Mouse (Mus musculus) liver, embryonic 13.5 days (tissue): Measurements from ENCODE around the gene Serf1. TPM values are rescaled to one million over a fixed set of nuclear protein-coding genes. Genes with fewer than 3 reads are reported as not detected.
"Not testable (repeated sequence)": the region's sequence is repeated elsewhere in the genome, so short reads cannot be mapped to it uniquely, and the experiment has no call there.

Experiments used
- ATAC-seq: fragments of 200-750 bp; cut with Nextera tagmentation; 2 replicates; pipeline ENCODE4 v1.8.0; 2017; ENCODE audit warnings: low read depth, mild to moderate bottlenecking, moderate number of reproducible peaks, moderate library complexity
- DNase-seq: peaks from one replicate; pipeline ENCODE4 v3.0.0; 2022
- H3K27ac ChIP-seq: fragments of 300-500 bp; sonication (generic); 2 replicates; pipeline ENCODE4 v1.5.1; 2015; ENCODE audit warnings: moderate library complexity, mild to moderate bottlenecking, inconsistent platforms
- H3K27me3 ChIP-seq: fragments of 300-500 bp; sonication (generic); 2 replicates; pipeline ENCODE4 v1.6.1; 2015; ENCODE audit warnings: mild to moderate bottlenecking, inconsistent platforms
- H3K36me3 ChIP-seq: fragments of 300-500 bp; sonication (generic); 2 replicates; pipeline ENCODE4 v1.6.1; 2015; ENCODE audit warnings: mild to moderate bottlenecking, inconsistent platforms
- H3K4me1 ChIP-seq: fragments of 300-500 bp; sonication (generic); replicated peaks from 2 replicates; pipeline ENCODE4 v1.6.1; 2015; ENCODE audit warnings: inconsistent platforms
- H3K4me2 ChIP-seq: fragments of 300-500 bp; sonication (generic); 2 replicates; pipeline ENCODE4 v1.6.1; 2015; ENCODE audit warnings: inconsistent platforms, mild to moderate bottlenecking, moderate library complexity
- H3K4me3 ChIP-seq: fragments of 300-500 bp; sonication (generic); replicated peaks from 2 replicates; pipeline ENCODE4 v1.5.1; 2015; ENCODE audit warnings: mild to moderate bottlenecking, inconsistent platforms
- H3K9ac ChIP-seq: fragments of 300-500 bp; sonication (generic); 2 replicates; pipeline ENCODE4 v1.6.1; 2015; ENCODE audit warnings: mild to moderate bottlenecking, inconsistent platforms
- H3K9me3 ChIP-seq: fragments of 300-500 bp; sonication (generic); replicated peaks from 2 replicates; pipeline ENCODE4 v1.6.1; 2016; ENCODE audit warnings: inconsistent platforms
- WGBS: fragments of 180-500 bp; shearing (Covaris S2); methylation state at CpG from one replicate; pipeline ENCODE4 v1.1.7; 2015; ENCODE audit not compliant: insufficient replicate concordance; 5-methylcytosine and 5-hydroxymethylcytosine counted together
- polyA plus RNA-seq: library from polyadenylated mRNA; unstranded; fragments of >200 nt; fragmentation: Nextera tagmentation; extraction: Ambion mirVana; gene quantifications from 2 replicates; pipeline ENCODE4 v1.2.1, GENCODE M21; 2015

Serf1 gene
- polyA plus RNA-seq, 1 experiment from 2014 or later = 24.6 TPM

GRCm38 (mm10) chr13:100125258-100125643, 17.4 kb downstream of the Serf1 start:
- H3K27me3 ChIP-seq = no peaks in the 10 kb centered on the region
- H3K9ac ChIP-seq = peak overlapping the region; percentile 79
- peak overlapping the region; percentile 76 for H3K4me2 ChIP-seq
- DNase-seq (no peak), ATAC-seq (peak; percentile 20; the same call in 1 of the 2 replicates)
- peaks cover 32% of the 10 kb centered on the region for H3K36me3 ChIP-seq
- peak overlapping the region; percentile 92 for H3K4me3 ChIP-seq
- H3K27ac ChIP-seq = 0 out of 2 replicates have a peak overlapping the region, but pooled peaks have one; percentile 10
- no peaks in the 10 kb centered on the region for H3K9me3 ChIP-seq
- 1% methylated on average over 10 of the region's 10 CpGs for WGBS
- H3K4me1 ChIP-seq = peaks cover 19% of the 10 kb centered on the region

DNA sequence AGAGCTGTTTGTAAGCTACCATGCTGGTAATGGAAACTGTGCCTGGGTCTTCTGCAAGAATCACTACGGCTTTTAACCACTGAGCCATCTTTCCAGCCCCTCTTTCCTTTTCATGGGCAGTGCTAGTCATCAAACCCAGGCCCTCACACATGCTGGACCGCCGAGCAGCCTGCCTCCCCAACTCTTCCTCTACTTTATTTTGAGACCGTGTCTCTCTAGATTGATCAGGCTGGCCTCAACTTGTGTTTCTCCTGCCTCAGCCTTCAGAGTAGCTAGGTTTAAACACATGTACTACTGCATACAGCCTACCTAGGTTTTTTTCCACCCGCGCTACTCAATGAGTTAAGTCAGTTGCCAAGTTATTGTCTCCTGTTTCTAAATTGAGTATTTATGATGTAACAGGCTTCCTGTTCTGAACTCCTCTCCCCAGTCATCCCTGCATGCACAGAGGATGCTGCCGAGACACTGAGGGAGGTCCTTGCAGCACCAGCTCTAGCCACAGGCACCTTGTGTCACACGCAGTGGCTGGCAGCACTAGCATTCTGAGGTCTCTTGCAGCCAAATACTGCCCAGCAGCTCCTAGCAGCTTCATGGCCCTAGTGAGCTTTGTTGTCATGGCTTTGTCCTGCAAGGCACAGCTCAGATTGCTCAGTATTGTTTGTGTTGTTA, 34.0 kb downstream of the Serf1 start:
- H3K36me3 ChIP-seq = peaks cover 20% of the 10 kb centered on the region
- WGBS = 68% methylated on average over 8 of the region's 8 CpGs
- DNase-seq = no peak
- H3K4me3 ChIP-seq = no peak overlapping the region
- H3K27ac ChIP-seq = no peak overlapping the region
- no peaks in the 10 kb centered on the region for H3K27me3 ChIP-seq
- no peaks in the 10 kb centered on the region for H3K9me3 ChIP-seq
- H3K9ac ChIP-seq = no peak overlapping the region
- ATAC-seq = no peak
- H3K4me2 ChIP-seq = no peak overlapping the region
- no peaks in the 10 kb centered on the region for H3K4me1 ChIP-seq

DNA sequence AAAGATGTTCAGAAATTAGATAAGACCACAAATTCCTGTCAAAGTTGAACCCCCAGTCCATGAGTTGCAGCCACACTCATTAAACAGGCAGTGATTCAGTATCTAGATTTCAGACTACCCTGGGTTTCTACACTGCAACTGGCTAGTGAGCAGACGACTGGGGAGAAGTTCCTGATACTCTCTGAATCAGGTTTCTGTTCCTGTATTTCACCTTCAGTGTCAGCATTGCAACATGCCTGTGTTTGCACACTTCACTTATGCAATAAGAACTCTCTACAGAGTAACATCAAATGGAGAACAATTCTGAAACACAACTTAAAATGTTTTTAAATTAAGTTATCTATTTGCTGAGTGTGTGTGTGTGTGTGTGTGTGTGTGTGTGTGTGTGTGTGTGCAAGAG, 44.8 kb downstream of the Serf1 start:
- no peaks in the 10 kb centered on the region for H3K36me3 ChIP-seq
- H3K4me1 ChIP-seq = 0 out of 2 replicates have a peak, but pooled peaks cover 5% of the 10 kb centered on the region
- H3K9ac ChIP-seq = no peak overlapping the region
- H3K4me2 ChIP-seq = no peak overlapping the region
- ATAC-seq (0 out of 2 replicates have a peak, but pooled peaks have one; percentile 18), DNase-seq (no peak)
- H3K27ac ChIP-seq = no peak overlapping the region
- H3K27me3 ChIP-seq = no peaks in the 10 kb centered on the region
- H3K9me3 ChIP-seq = no peaks in the 10 kb centered on the region
- WGBS = 29% methylated on average over 1 of the region's 1 CpGs
- H3K4me3 ChIP-seq = no peak overlapping the region

GRCm38 (mm10) chr13:100156624-100157023, 48.8 kb downstream of the Serf1 start:
- H3K4me1 ChIP-seq = 0 out of 2 replicates have a peak, but pooled peaks cover 5% of the 10 kb centered on the region
- H3K27me3 ChIP-seq = no peaks in the 10 kb centered on the region
- H3K27ac ChIP-seq = no peak overlapping the region
- 67% methylated on average over 3 of the region's 3 CpGs for WGBS
- no peak for DNase-seq
- ATAC-seq = no peak
- H3K4me2 ChIP-seq = no peak overlapping the region
- no peaks in the 10 kb centered on the region for H3K9me3 ChIP-seq
- H3K9ac ChIP-seq = no peak overlapping the region
- no peak overlapping the region for H3K4me3 ChIP-seq
- H3K36me3 ChIP-seq = no peaks in the 10 kb centered on the region

GRCm38 (mm10) chr13:100161171-100161870, 53.5 kb downstream of the Serf1 start:
- not testable (repeated sequence) for H3K27ac ChIP-seq, ATAC-seq, H3K9ac ChIP-seq, H3K4me3 ChIP-seq, H3K9me3 ChIP-seq, H3K36me3 ChIP-seq, H3K4me1 ChIP-seq, H3K27me3 ChIP-seq, H3K4me2 ChIP-seq, DNase-seq
- 69% methylated on average over 11 of the region's 11 CpGs for WGBS

GRCm38 (mm10) chr13:100162467-100162866, 54.7 kb downstream of the Serf1 start:
- H3K9me3 ChIP-seq, H3K9ac ChIP-seq, H3K4me2 ChIP-seq, DNase-seq, H3K4me1 ChIP-seq, ATAC-seq, H3K36me3 ChIP-seq, H3K27me3 ChIP-seq, H3K27ac ChIP-seq, H3K4me3 ChIP-seq: not testable (repeated sequence)

Other genes with a start within 250 kb of the Serf1 start
- 0.09 TPM in 1 of 2 replicates, not detected in the other for gene Cartpt, start 206.9 kb upstream of the Serf1 start, polyA plus RNA-seq
- 16.2 and 21.3 TPM in 2 replicates for gene Mccc2, start 92.4 kb upstream of the Serf1 start, polyA plus RNA-seq
- 17.7 and 19.9 TPM in 2 replicates for gene Bdp1, start 3.9 kb upstream of the Serf1 start, polyA plus RNA-seq
- gene Smn1, start 16.8 kb downstream of the Serf1 start, polyA plus RNA-seq = 31.7 and 33.7 TPM in 2 replicates
- gene Naip2, start 94.1 kb downstream of the Serf1 start, polyA plus RNA-seq = 1.4 and 1.6 TPM in 2 replicates
- gene Naip5, start 138.3 kb downstream of the Serf1 start, polyA plus RNA-seq = 0.27 and 0.44 TPM in 2 replicates
- gene Naip6, start 209.7 kb downstream of the Serf1 start, polyA plus RNA-seq = 0.23 TPM in 2 replicates